Mouse (Mus musculus): ENCODE data around the gene Dlgap5.

GRCm38 (mm10) chr14:47378336-47378735, 39.9 kb downstream of the Dlgap5 start:
- TF ChIP-seq CTCF (IDR thresholded peaks at IDR 0.05; ENCODE audit: extremely low read depth, insufficient read depth, insufficient read length, insufficient replicate concordance) (no peak), POLR2A (IDR thresholded peaks at IDR 0.05; ENCODE audit: low read depth, low read length) (no peak)
